Mouse (Mus musculus) T-helper 1 cell (primary cell): Measurements from ENCODE around the gene Trmt10b.

Source experiments
- in situ Hi-C: fragments of 300-600 bp; cut with MboI, MseI; formaldehyde crosslinking; loops from one replicate; pipeline ENCODE4 v1.15.1; 2025; ENCODE audit warnings: high pct_unique_total_duplicates

Trmt10b gene

GRCm38 (mm10) chr4:45341669-45342249, 44.8 kb downstream of the Trmt10b start, which contains the start of gene Dcaf10:
TSS of gene Dcaf10 (plus strand) at chr4:45342101.
- in situ Hi-C loops = loop anchor here (5.0 kb wide), 1 partner anchor 1104 kb away; no protein-coding TSS in a partner anchor

DNA sequence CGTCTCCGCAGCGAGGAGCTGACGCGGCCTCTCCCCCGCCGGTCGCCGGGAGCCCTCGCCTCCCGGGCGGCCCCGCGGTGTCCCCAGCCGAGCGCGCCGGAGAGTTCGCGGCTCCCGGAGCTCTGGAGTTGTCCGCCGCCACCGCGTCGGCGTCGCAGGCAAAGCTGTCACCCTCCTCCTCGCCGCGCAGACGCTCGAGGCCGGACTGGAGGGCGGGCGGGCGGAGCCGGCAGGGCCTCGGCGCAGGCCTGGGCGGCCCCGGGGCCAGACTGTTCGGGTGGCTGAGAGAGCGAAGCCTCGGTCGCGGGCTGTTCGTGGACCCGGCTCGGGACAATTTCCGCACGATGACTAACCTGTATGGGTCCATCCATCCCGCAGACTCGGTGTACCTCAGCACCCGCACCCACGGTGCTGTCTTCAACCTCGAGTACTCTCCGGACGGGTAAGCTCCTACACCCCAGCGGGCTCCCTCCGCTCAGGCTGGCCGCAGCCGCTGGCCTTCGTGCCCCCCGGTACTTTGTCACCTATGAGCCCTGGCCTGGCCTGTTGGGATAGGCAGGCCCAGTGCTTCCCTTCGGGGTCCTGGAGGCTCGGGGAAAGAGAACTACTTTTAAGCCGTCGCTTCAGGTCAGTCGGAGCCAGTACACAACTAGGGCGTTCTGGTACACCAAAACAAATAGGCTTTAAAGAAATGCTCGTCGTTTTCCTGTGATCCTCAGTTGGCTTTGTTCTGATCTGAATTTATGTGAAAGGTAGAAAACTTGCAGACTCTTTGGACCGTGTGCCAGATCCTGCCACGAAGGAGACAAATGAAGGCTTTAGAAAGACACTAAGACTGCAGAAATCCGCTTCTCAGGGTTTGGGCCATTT, 45.6 kb downstream of the Trmt10b start, which contains the start of gene Exosc3:
Exosc3 (minus strand) TSS at position 447 of the 870 bp plus-strand sequence.
- in situ Hi-C loops = loop anchor here (5.0 kb wide), 1 partner anchor 1105 kb away; no protein-coding TSS in a partner anchor

GRCm38 (mm10) chr4:45356653-45357052, 59.7 kb downstream of the Trmt10b start:
- in situ Hi-C loops = no loop called here
